Mouse (Mus musculus) G1E (cell line): Measurements from ENCODE around the gene Zfp597. TPM values are rescaled to one million over a fixed set of nuclear protein-coding genes. Genes with fewer than 3 reads are reported as not detected.

ENCODE experiments used
- ATAC-seq: 2 replicates; pipeline ENCODE4 v1.8.0; 2016; ENCODE audit warnings: mild to moderate bottlenecking; ENCODE audit not compliant: insufficient number of reproducible peaks, poor library complexity, low FRiP score, severe bottlenecking; ENCODE audit errors: extremely low read depth
- DNase-seq: peaks from one replicate; pipeline ENCODE4 v3.0.0; 2012; ENCODE audit warnings: low spot score
- H3K27me3 ChIP-seq: 2 replicates; pipeline ENCODE4 v1.6.1; 2012; ENCODE audit warnings: mild to moderate bottlenecking, low read length, inconsistent platforms; ENCODE audit not compliant: insufficient read depth
- H3K36me3 ChIP-seq: replicated peaks from 2 replicates; pipeline ENCODE3; 2012; ENCODE audit warnings: mild to moderate bottlenecking, inconsistent platforms
- H3K4me1 ChIP-seq: 2 replicates; pipeline ENCODE4 v1.6.1; 2012; ENCODE audit warnings: low read depth, low read length, inconsistent platforms, mixed read lengths; ENCODE audit not compliant: insufficient read depth
- H3K4me3 ChIP-seq: 2 replicates; pipeline ENCODE4 v1.5.1; 2012; ENCODE audit warnings: low read depth, mild to moderate bottlenecking, inconsistent platforms, low read length, moderate library complexity, mixed read lengths
- H3K9me3 ChIP-seq: replicated peaks from 2 replicates; pipeline ENCODE4 v1.6.1; 2012; ENCODE audit warnings: inconsistent platforms
- CTCF ChIP-seq: IDR thresholded peaks from 2 replicates; pipeline ENCODE4 v1.5.1; 2012; ENCODE audit warnings: low read depth, low read length, inconsistent platforms, mixed read lengths
- GATA1 ChIP-seq: IDR thresholded peaks from 2 replicates; pipeline ENCODE4 v1.6.1; 2012; ENCODE audit warnings: borderline replicate concordance, low read length, inconsistent platforms, mixed read lengths
- GATA2 ChIP-seq: IDR thresholded peaks from 2 replicates; pipeline ENCODE4 v1.6.1; 2012; ENCODE audit warnings: low read depth, low read length, inconsistent platforms, borderline replicate concordance
- POLR2AphosphoS5 ChIP-seq: IDR thresholded peaks from 2 replicates; pipeline ENCODE4 v1.6.1; 2012; ENCODE audit warnings: low read depth, low read length, inconsistent platforms; ENCODE audit not compliant: insufficient replicate concordance
- TAL1 ChIP-seq: conservative IDR thresholded peaks from 2 replicates; pipeline ENCODE4 v1.6.1; 2012; ENCODE audit warnings: low read depth, low read length, inconsistent platforms, mixed read lengths
- polyA plus RNA-seq: library from polyadenylated mRNA; stranded (reverse); fragments of >175 nt; gene quantifications from 2 replicates; pipeline ENCODE4 v1.2.3, GENCODE M21; 2012
- total RNA-seq, 2 experiments: library from RNA; stranded (forward) in 1 of 2; stranded (reverse) in 1 of 2; fragments of 200-1000 nt in 1 of 2; fragments of >200 nt in 1 of 2; fragmentation: Nextera tagmentation in 1 of 2; gene quantifications; 2 replicates each; pipeline ENCODE4 v1.2.3; 2014 to 2017

Zfp597 gene
- total and polyA plus RNA-seq, 3 experiments = 2.7 to 26.7 (median 23.3) TPM

GRCm38 (mm10) chr16:3847871-3848270 lies 36.5 kb downstream of the Zfp597 start:
- Histone ChIP-seq H3K27me3 (peaks cover 4% of the 10 kb centered on the region; the same call in 1 of the 2 replicates), H3K9me3 (no peaks in the 10 kb centered on the region), H3K4me3 (peak overlapping the region; percentile 92; the same call in 1 of the 2 replicates), H3K36me3 (no peaks in the 10 kb centered on the region), H3K4me1 (peaks cover 23% of the 10 kb centered on the region)
- TF ChIP-seq CTCF (no peak), TAL1 (no peak), GATA1 (no peak), GATA2 (no peak), POLR2AphosphoS5 (no peak)
- no peak for ATAC-seq
- DNase-seq = no peak

- no peaks in the 10 kb centered on the region for H3K9me3 ChIP-seq
- H3K4me3 ChIP-seq = peak within 1 kb of the TSS; percentile 92
- ATAC-seq (peak; percentile 100), DNase-seq (peak; percentile 98)
- peaks cover 6% of the 10 kb centered on the region; the same call in 1 of the 2 replicates for H3K27me3 ChIP-seq
- TF ChIP-seq POLR2AphosphoS5 = no peak
- no peak for TF ChIP-seq GATA2
- no peak for TF ChIP-seq TAL1
- TF ChIP-seq GATA1 = no peak
- TF ChIP-seq CTCF = no peak
- peaks cover 24% of the 10 kb centered on the region for H3K4me1 ChIP-seq
- no peaks in the 10 kb centered on the region for H3K36me3 ChIP-seq
Observed at GRCm38 (mm10) chr16:3846711-3847518, 37.4 kb downstream of the Zfp597 start, which contains the start of gene Zfp174. TSS of gene Zfp174 (plus strand) at chr16:3847268.

GRCm38 (mm10) chr16:3843796-3844195 lies 40.6 kb downstream of the Zfp597 start:
- Histone ChIP-seq H3K27me3 (peaks cover 11% of the 10 kb centered on the region; the same call in 1 of the 2 replicates), H3K4me3 (no peak overlapping the region), H3K36me3 (no peaks in the 10 kb centered on the region), H3K4me1 (peaks cover 24% of the 10 kb centered on the region), H3K9me3 (no peaks in the 10 kb centered on the region)
- ATAC-seq = no peak
- DNase-seq = no peak
- no peak for TF ChIP-seq CTCF
- no peak for TF ChIP-seq GATA1
- TF ChIP-seq GATA2 = no peak
- TF ChIP-seq TAL1 = no peak
- no peak for TF ChIP-seq POLR2AphosphoS5

- Histone ChIP-seq H3K4me3 (no peak overlapping the region), H3K4me1 (peaks cover 22% of the 10 kb centered on the region), H3K9me3 (no peaks in the 10 kb centered on the region), H3K27me3 (peaks cover 13% of the 10 kb centered on the region; the same call in 1 of the 2 replicates), H3K36me3 (no peaks in the 10 kb centered on the region)
- no peak for TF ChIP-seq TAL1
- no peak for TF ChIP-seq GATA1
- no peak for TF ChIP-seq GATA2
- no peak for TF ChIP-seq CTCF
- no peak for TF ChIP-seq POLR2AphosphoS5
- ATAC-seq (no peak), DNase-seq (no peak)
Observed at GRCm38 (mm10) chr16:3842989-3843388, 41.4 kb downstream of the Zfp597 start.

GRCm38 (mm10) chr16:3839157-3839885 lies 45.0 kb downstream of the Zfp597 start:
- Histone ChIP-seq H3K27me3 (peaks cover 16% of the 10 kb centered on the region), H3K4me1 (peaks cover 4% of the 10 kb centered on the region), H3K4me3 (no peak overlapping the region), H3K36me3 (no peaks in the 10 kb centered on the region), H3K9me3 (no peaks in the 10 kb centered on the region)
- TF ChIP-seq TAL1 = no peak
- TF ChIP-seq CTCF = no peak
- TF ChIP-seq GATA1 = no peak
- TF ChIP-seq GATA2 = no peak
- TF ChIP-seq POLR2AphosphoS5 = no peak
- DNase-seq (no peak), ATAC-seq (no peak)

GRCm38 (mm10) chr16:3835461-3835860 lies 48.9 kb downstream of the Zfp597 start:
- ATAC-seq = no peak
- TF ChIP-seq TAL1 (no peak), CTCF (no peak), GATA2 (no peak)
- H3K4me3 ChIP-seq = no peak overlapping the region
- no peaks in the 10 kb centered on the region for H3K36me3 ChIP-seq
- H3K9me3 ChIP-seq = no peaks in the 10 kb centered on the region
- no peak for DNase-seq
- H3K27me3 ChIP-seq = peaks cover 13% of the 10 kb centered on the region
- H3K4me1 ChIP-seq = no peaks in the 10 kb centered on the region
